Mouse (Mus musculus) E14TG2a.4 (cell line): ENCODE measurements around the gene Thrb.

Experiments
- H3K27me3 ChIP-seq: 2 replicates; pipeline ENCODE4 v1.6.1; 2014; ENCODE audit warnings: low read length, control low read depth; ENCODE audit not compliant: insufficient read depth
- H3K36me3 ChIP-seq: 2 replicates; pipeline ENCODE4 v1.6.1; 2014; ENCODE audit warnings: low read length, control low read depth; ENCODE audit not compliant: insufficient read depth
- H3K4me1 ChIP-seq: replicated peaks from 2 replicates; pipeline ENCODE4 v1.6.1; 2014; ENCODE audit warnings: low read depth, low read length, control low read depth
- H3K4me3 ChIP-seq: replicated peaks from 2 replicates; pipeline ENCODE4 v1.5.1; 2014; ENCODE audit warnings: mild to moderate bottlenecking, low read length
- H3K9me3 ChIP-seq: 2 replicates; pipeline ENCODE4 v1.6.1; 2014; ENCODE audit warnings: low read length, control low read depth
- CTCF ChIP-seq: conservative IDR thresholded peaks from 2 replicates; pipeline ENCODE4 v1.5.1; 2014; ENCODE audit warnings: low read length
- NANOG ChIP-seq: IDR thresholded peaks from 2 replicates; pipeline ENCODE4 v1.6.1; 2014; ENCODE audit warnings: borderline replicate concordance, low read length, mixed read lengths
- POU5F1 ChIP-seq: IDR thresholded peaks from 2 replicates; pipeline ENCODE4 v1.6.1; 2014; ENCODE audit warnings: low read length, borderline replicate concordance

The Thrb gene

GRCm38 (mm10) chr14:17822754-17823153 lies 162.7 kb downstream of the Thrb start:
- Histone ChIP-seq H3K4me1 (no peaks in the 10 kb centered on the region), H3K9me3 (no peaks in the 10 kb centered on the region), H3K36me3 (no peaks in the 10 kb centered on the region), H3K4me3 (no peak overlapping the region), H3K27me3 (no peaks in the 10 kb centered on the region)
- TF ChIP-seq CTCF (no peak), NANOG (no peak)

DNA sequence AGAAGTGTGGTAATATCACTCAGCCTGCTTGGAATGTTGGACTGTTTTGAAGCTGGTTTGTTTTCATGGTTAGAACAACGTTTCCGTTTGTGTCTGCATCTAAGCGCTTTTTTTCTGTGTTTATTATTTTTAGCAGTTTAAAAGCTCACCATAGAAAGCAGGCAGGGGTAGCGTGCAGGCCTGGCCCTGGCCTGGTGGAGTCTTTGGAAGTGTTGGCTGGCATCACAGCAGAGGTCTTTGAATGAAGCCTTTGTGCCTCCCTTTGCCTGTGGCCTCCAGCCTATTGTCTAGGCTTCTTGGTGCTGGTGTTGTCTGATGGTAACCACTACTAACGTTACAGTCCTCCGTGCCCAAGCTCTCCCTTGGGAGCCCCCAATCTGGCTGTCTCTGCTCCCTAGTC lies 167.3 kb downstream of the Thrb start:
- no peak for TF ChIP-seq POU5F1
- TF ChIP-seq CTCF: no peak
- TF ChIP-seq NANOG: no peak
- Histone ChIP-seq H3K4me1 (no peaks in the 10 kb centered on the region), H3K9me3 (no peaks in the 10 kb centered on the region), H3K27me3 (no peaks in the 10 kb centered on the region), H3K4me3 (no peak overlapping the region), H3K36me3 (no peaks in the 10 kb centered on the region)

DNA sequence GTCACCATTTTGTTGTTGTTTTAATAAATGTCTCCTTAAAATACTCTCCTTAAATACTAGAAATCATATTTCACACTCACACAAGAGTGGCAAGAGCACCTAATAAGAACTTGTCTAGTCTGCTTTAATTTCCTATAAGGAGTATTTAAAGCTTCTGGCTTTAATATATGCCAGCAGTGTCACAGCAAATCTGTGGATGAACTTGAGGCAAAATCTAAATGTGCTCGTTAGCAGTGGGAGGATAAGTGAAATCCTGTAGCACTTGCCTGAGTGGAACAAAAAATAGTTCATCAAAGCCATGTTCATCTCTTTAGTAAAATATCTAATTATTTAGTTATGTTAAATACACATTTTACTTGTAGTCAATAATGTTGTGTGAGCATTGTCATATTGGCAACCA lies 175.7 kb downstream of the Thrb start:
- no peaks in the 10 kb centered on the region for H3K27me3 ChIP-seq
- H3K4me1 ChIP-seq: no peaks in the 10 kb centered on the region
- TF ChIP-seq NANOG (no peak), CTCF (no peak), POU5F1 (no peak)
- H3K4me3 ChIP-seq: no peak overlapping the region
- H3K36me3 ChIP-seq: no peaks in the 10 kb centered on the region
- H3K9me3 ChIP-seq: no peaks in the 10 kb centered on the region

GRCm38 (mm10) chr14:17836766-17837165 lies 176.7 kb downstream of the Thrb start:
- H3K4me3 ChIP-seq: no peak overlapping the region
- TF ChIP-seq CTCF: no peak
- TF ChIP-seq NANOG: no peak
- TF ChIP-seq POU5F1: no peak
- no peaks in the 10 kb centered on the region for H3K4me1 ChIP-seq

DNA sequence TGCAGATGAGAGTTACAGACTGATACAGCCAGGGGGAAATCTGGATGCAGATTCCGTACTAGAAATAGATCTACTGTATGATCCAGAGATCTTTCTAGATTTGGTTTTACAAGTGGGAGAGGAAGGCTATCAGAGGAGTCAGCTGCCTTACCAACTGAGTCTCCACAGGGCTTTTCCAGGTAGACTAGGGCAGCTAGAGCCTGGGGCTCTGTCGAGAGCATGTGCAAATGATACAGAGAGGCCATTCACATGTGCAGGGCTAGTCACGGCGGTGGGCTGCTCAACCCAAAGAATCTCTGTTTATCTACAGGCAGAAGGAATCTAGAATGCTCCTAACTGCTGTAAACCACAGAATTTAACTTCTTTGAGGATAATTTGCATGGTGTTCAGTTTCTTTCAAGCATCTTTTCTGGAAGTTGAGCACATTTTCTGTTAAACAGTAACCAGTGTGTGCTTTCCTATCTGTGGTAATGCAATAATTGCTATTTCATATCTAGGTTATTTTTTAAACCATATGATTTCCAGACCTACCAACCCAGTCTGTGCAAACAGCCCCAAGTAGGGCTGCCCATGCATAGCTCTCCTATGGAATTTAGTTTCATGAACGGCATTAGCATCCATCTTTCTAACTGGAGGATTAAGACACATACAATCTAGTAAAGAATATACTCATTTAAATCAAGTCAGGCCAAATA lies 185.1 kb downstream of the Thrb start:
- TF ChIP-seq POU5F1: no peak
- no peak for TF ChIP-seq NANOG
- no peak for TF ChIP-seq CTCF
- H3K4me1 ChIP-seq: peaks cover 5% of the 10 kb centered on the region
- H3K36me3 ChIP-seq: no peaks in the 10 kb centered on the region
- no peaks in the 10 kb centered on the region for H3K9me3 ChIP-seq
- H3K4me3 ChIP-seq: no peak overlapping the region
- H3K27me3 ChIP-seq: no peaks in the 10 kb centered on the region

More at GRCm38 (mm10) chr14:17836766-17837165, 176.7 kb downstream of the Thrb start:
- H3K36me3 ChIP-seq: no peaks in the 10 kb centered on the region
- no peaks in the 10 kb centered on the region for H3K9me3 ChIP-seq
- no peaks in the 10 kb centered on the region for H3K27me3 ChIP-seq

DNA sequence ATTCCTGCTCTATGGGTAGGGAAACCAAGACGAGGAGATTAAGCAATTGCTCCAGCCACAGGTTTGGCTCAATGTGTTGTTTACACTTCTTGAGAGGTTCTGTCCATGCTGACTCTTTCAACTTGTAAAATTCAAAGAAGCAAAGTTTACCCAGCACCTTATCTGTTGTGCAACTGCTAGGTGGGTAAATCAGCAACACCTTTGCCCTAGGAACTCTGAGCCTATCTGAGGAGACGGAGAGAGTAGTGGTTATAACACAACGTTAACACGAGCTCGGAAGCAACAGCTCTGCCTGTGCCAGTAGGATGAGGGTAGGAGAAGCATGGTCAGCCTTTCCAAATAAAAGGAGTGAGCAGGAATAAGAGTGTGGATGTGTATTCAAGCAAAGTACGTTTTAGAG lies 185.8 kb downstream of the Thrb start:
- Histone ChIP-seq H3K9me3 (no peaks in the 10 kb centered on the region), H3K4me3 (no peak overlapping the region), H3K27me3 (no peaks in the 10 kb centered on the region), H3K4me1 (peaks cover 8% of the 10 kb centered on the region), H3K36me3 (no peaks in the 10 kb centered on the region)
- TF ChIP-seq POU5F1: no peak
- TF ChIP-seq CTCF: no peak

DNA sequence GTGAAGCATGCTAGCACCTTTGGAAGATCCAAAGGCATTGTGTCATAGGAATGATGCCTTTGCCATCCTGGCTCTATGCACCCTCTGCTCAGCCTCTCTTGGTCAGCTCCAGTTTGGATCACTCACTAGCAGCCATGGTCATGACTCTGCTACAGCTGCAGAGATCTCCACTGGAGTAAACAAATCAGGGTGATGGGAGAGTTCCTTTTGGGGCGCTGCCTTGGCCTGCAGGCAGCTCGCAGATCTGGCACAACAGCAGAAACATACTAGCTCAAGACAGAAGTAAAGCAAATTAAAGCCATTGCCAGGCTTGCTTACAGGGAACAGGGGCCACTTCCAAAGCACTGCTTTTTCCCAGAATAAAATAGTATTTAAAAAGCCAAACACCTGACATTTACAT lies 186.6 kb downstream of the Thrb start:
- no peaks in the 10 kb centered on the region for H3K36me3 ChIP-seq
- peaks cover 8% of the 10 kb centered on the region for H3K4me1 ChIP-seq
- TF ChIP-seq NANOG: no peak
- no peaks in the 10 kb centered on the region for H3K9me3 ChIP-seq
- H3K4me3 ChIP-seq: no peak overlapping the region
- H3K27me3 ChIP-seq: no peaks in the 10 kb centered on the region

DNA sequence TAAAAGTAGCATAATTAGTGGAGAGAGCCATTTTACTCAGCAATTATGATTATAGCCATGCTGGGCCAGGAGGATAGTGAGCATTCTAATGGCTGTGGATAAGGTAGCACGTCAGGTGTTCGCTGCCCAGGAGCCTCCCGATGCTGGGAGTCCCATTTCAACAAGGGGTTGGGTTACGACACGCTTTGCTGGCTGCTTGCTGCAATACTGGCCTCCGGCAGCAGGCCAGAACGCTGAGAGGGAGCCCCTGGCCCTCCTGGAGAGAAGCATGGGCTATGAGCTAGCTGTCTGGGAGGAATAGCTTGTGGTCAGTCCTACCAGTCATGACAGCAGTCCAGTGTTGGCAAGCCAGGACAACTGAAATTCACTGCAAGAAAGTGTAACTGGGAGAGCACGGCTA lies 187.2 kb downstream of the Thrb start:
- H3K4me1 ChIP-seq: peaks cover 8% of the 10 kb centered on the region
- TF ChIP-seq NANOG (no peak), POU5F1 (no peak), CTCF (no peak)
- H3K9me3 ChIP-seq: no peaks in the 10 kb centered on the region
- H3K36me3 ChIP-seq: no peaks in the 10 kb centered on the region
- H3K4me3 ChIP-seq: no peak overlapping the region
- H3K27me3 ChIP-seq: no peaks in the 10 kb centered on the region

GRCm38 (mm10) chr14:17850355-17850754 lies 190.3 kb downstream of the Thrb start:
- no peak for TF ChIP-seq POU5F1
- no peak for TF ChIP-seq CTCF
- no peak for TF ChIP-seq NANOG
- no peaks in the 10 kb centered on the region for H3K9me3 ChIP-seq
- H3K4me1 ChIP-seq: peaks cover 8% of the 10 kb centered on the region
- no peaks in the 10 kb centered on the region for H3K27me3 ChIP-seq
- no peaks in the 10 kb centered on the region for H3K36me3 ChIP-seq
- H3K4me3 ChIP-seq: no peak overlapping the region
